Mouse (Mus musculus): ENCODE data around the gene Cdkal1. TPM values are rescaled to one million over a fixed set of nuclear protein-coding genes. Genes with fewer than 3 reads are reported as not detected.

The Cdkal1 gene
- polyA plus RNA-seq, 1 experiment from 2014 or later: 35.4 TPM

GRCm38 (mm10) chr13:29476421-29476820, 379.1 kb downstream of the Cdkal1 start:
- H3K36me3 ChIP-seq (ENCODE audit: insufficient read depth): no peaks in the 10 kb centered on the region; the same call in 1 of the 2 replicates
- no peak overlapping the region for H3K9ac ChIP-seq
- H3K4me2 ChIP-seq: no peak overlapping the region
- DNase-seq: no peak
- H3K4me3 ChIP-seq (ENCODE audit: low read depth, low read length): no peak overlapping the region
- ATAC-seq (ENCODE audit: insufficient read depth): no peak
- H3K9me3 ChIP-seq (ENCODE audit: low read depth, low read length): no peaks in the 10 kb centered on the region
- TF ChIP-seq CTCF (IDR thresholded peaks at IDR 0.05; ENCODE audit: low read depth): no peak
- no peaks in the 10 kb centered on the region for H3K27me3 ChIP-seq (ENCODE audit: insufficient read depth, low read length)
- no peak overlapping the region for H3K27ac ChIP-seq (ENCODE audit: low read depth)
- 72% methylated on average over 4 of the region's 4 CpGs for WGBS
- H3K4me1 ChIP-seq (ENCODE audit: insufficient read depth): no peaks in the 10 kb centered on the region

- Histone ChIP-seq H3K4me2 (no peak overlapping the region), H3K27me3 (ENCODE audit: insufficient read depth, low read length) (no peaks in the 10 kb centered on the region), H3K4me1 (ENCODE audit: insufficient read depth) (no peaks in the 10 kb centered on the region), H3K27ac (ENCODE audit: low read depth) (no peak overlapping the region), H3K9ac (no peak overlapping the region), H3K4me3 (ENCODE audit: low read depth, low read length) (no peak overlapping the region), H3K9me3 (ENCODE audit: low read depth, low read length) (no peaks in the 10 kb centered on the region), H3K36me3 (ENCODE audit: insufficient read depth) (no peaks in the 10 kb centered on the region; the same call in 1 of the 2 replicates)
- no peak for TF ChIP-seq CTCF (IDR thresholded peaks at IDR 0.05; ENCODE audit: low read depth)
- 91% methylated on average over 9 of the region's 9 CpGs for WGBS
- no peak for ATAC-seq (ENCODE audit: insufficient read depth)
- no peak for DNase-seq
Measured at GRCm38 (mm10) chr13:29474301-29474700, 381.2 kb downstream of the Cdkal1 start.

GRCm38 (mm10) chr13:29473779-29474178, 381.7 kb downstream of the Cdkal1 start:
- Histone ChIP-seq H3K36me3 (ENCODE audit: insufficient read depth) (no peaks in the 10 kb centered on the region; the same call in 1 of the 2 replicates), H3K9me3 (ENCODE audit: low read depth, low read length) (no peaks in the 10 kb centered on the region), H3K27ac (ENCODE audit: low read depth) (no peak overlapping the region), H3K4me2 (no peak overlapping the region), H3K27me3 (ENCODE audit: insufficient read depth, low read length) (no peaks in the 10 kb centered on the region), H3K4me1 (ENCODE audit: insufficient read depth) (no peaks in the 10 kb centered on the region), H3K4me3 (ENCODE audit: low read depth, low read length) (no peak overlapping the region), H3K9ac (no peak overlapping the region)
- ATAC-seq (ENCODE audit: insufficient read depth) (no peak), DNase-seq (no peak)
- WGBS: 78% methylated on average over 1 of the region's 1 CpGs
- TF ChIP-seq CTCF (IDR thresholded peaks at IDR 0.05; ENCODE audit: low read depth): no peak

- Histone ChIP-seq H3K4me2 (no peak overlapping the region), H3K36me3 (ENCODE audit: insufficient read depth) (no peaks in the 10 kb centered on the region), H3K9me3 (ENCODE audit: low read depth, low read length) (no peaks in the 10 kb centered on the region), H3K4me3 (ENCODE audit: low read depth, low read length) (no peak overlapping the region), H3K9ac (no peak overlapping the region), H3K27ac (ENCODE audit: low read depth) (no peak overlapping the region), H3K4me1 (ENCODE audit: insufficient read depth) (no peaks in the 10 kb centered on the region), H3K27me3 (ENCODE audit: insufficient read depth, low read length) (no peaks in the 10 kb centered on the region)
- 67% methylated on average over 6 of the region's 6 CpGs for WGBS
- no peak for TF ChIP-seq CTCF (IDR thresholded peaks at IDR 0.05; ENCODE audit: low read depth)
- DNase-seq (no peak), ATAC-seq (ENCODE audit: insufficient read depth) (no peak)
Measured at GRCm38 (mm10) chr13:29462271-29462670, 393.2 kb downstream of the Cdkal1 start.

GRCm38 (mm10) chr13:29460741-29461140, 394.7 kb downstream of the Cdkal1 start:
- H3K36me3 ChIP-seq (ENCODE audit: insufficient read depth): no peaks in the 10 kb centered on the region
- WGBS: 56% methylated on average over 5 of the region's 5 CpGs
- ATAC-seq (ENCODE audit: insufficient read depth) (no peak), DNase-seq (no peak)
- no peaks in the 10 kb centered on the region for H3K4me1 ChIP-seq (ENCODE audit: insufficient read depth)
- no peak overlapping the region for H3K27ac ChIP-seq (ENCODE audit: low read depth)
- no peak overlapping the region for H3K4me2 ChIP-seq
- no peak overlapping the region for H3K9ac ChIP-seq
- no peaks in the 10 kb centered on the region for H3K9me3 ChIP-seq (ENCODE audit: low read depth, low read length)
- no peaks in the 10 kb centered on the region for H3K27me3 ChIP-seq (ENCODE audit: insufficient read depth, low read length)
- no peak overlapping the region for H3K4me3 ChIP-seq (ENCODE audit: low read depth, low read length)
- no peak for TF ChIP-seq CTCF (IDR thresholded peaks at IDR 0.05; ENCODE audit: low read depth)

- no peaks in the 10 kb centered on the region for H3K4me1 ChIP-seq (ENCODE audit: insufficient read depth)
- H3K4me3 ChIP-seq (ENCODE audit: low read depth, low read length): no peak overlapping the region
- H3K36me3 ChIP-seq (ENCODE audit: insufficient read depth): no peaks in the 10 kb centered on the region
- no peaks in the 10 kb centered on the region for H3K27me3 ChIP-seq (ENCODE audit: insufficient read depth, low read length)
- no peak overlapping the region for H3K9ac ChIP-seq
- no peaks in the 10 kb centered on the region for H3K9me3 ChIP-seq (ENCODE audit: low read depth, low read length)
- DNase-seq (no peak), ATAC-seq (ENCODE audit: insufficient read depth) (no peak)
- no peak for TF ChIP-seq CTCF (IDR thresholded peaks at IDR 0.05; ENCODE audit: low read depth)
- H3K27ac ChIP-seq (ENCODE audit: low read depth): no peak overlapping the region
- 19% methylated on average over 1 of the region's 1 CpGs for WGBS
- no peak overlapping the region for H3K4me2 ChIP-seq
Measured at GRCm38 (mm10) chr13:29458385-29458784, 397.1 kb downstream of the Cdkal1 start.

GRCm38 (mm10) chr13:29437067-29437466, 418.4 kb downstream of the Cdkal1 start:
- WGBS: 83% methylated on average over 2 of the region's 2 CpGs

GRCm38 (mm10) chr13:29434726-29435125, 420.7 kb downstream of the Cdkal1 start:
- WGBS: 57% methylated on average over 4 of the region's 4 CpGs
- TF ChIP-seq CTCF (IDR thresholded peaks at IDR 0.05; ENCODE audit: low read depth): no peak
- DNase-seq: no peak

More at GRCm38 (mm10) chr13:29437067-29437466, 418.4 kb downstream of the Cdkal1 start:
- H3K9ac ChIP-seq: no peak overlapping the region
- H3K4me1 ChIP-seq (ENCODE audit: insufficient read depth): no peaks in the 10 kb centered on the region
- no peaks in the 10 kb centered on the region for H3K9me3 ChIP-seq (ENCODE audit: low read depth, low read length)
- ATAC-seq (ENCODE audit: insufficient read depth) (no peak), DNase-seq (no peak)
- no peak overlapping the region for H3K4me3 ChIP-seq (ENCODE audit: low read depth, low read length)
- no peak overlapping the region for H3K4me2 ChIP-seq
- no peaks in the 10 kb centered on the region for H3K36me3 ChIP-seq (ENCODE audit: insufficient read depth)
- no peaks in the 10 kb centered on the region for H3K27me3 ChIP-seq (ENCODE audit: insufficient read depth, low read length)
- no peak for TF ChIP-seq CTCF (IDR thresholded peaks at IDR 0.05; ENCODE audit: low read depth)
- no peak overlapping the region for H3K27ac ChIP-seq (ENCODE audit: low read depth)

More at GRCm38 (mm10) chr13:29434726-29435125, 420.7 kb downstream of the Cdkal1 start:
- ATAC-seq (ENCODE audit: insufficient read depth): no peak
- no peak overlapping the region for H3K9ac ChIP-seq
- no peaks in the 10 kb centered on the region for H3K4me1 ChIP-seq (ENCODE audit: insufficient read depth)
- no peak overlapping the region for H3K4me3 ChIP-seq (ENCODE audit: low read depth, low read length)
- H3K9me3 ChIP-seq (ENCODE audit: low read depth, low read length): no peaks in the 10 kb centered on the region; the same call in 1 of the 2 replicates
- no peaks in the 10 kb centered on the region for H3K27me3 ChIP-seq (ENCODE audit: insufficient read depth, low read length)
- no peak overlapping the region for H3K27ac ChIP-seq (ENCODE audit: low read depth)
- H3K4me2 ChIP-seq: no peak overlapping the region
- no peaks in the 10 kb centered on the region for H3K36me3 ChIP-seq (ENCODE audit: insufficient read depth)

Data from lung, embryonic 14.5 days (tissue).